Mouse (Mus musculus) cerebellum, adult 2 months (tissue): ENCODE results near the gene Zswim4.

Source experiments
- CTCF ChIP-seq: fragments of 200-500 bp; IDR thresholded peaks from 2 replicates; pipeline ENCODE4 v1.5.1; 2011; ENCODE audit warnings: low read depth, mild to moderate bottlenecking, control low read depth, low read length, moderate library complexity, borderline replicate concordance; ENCODE audit not compliant: insufficient read depth
- POLR2A ChIP-seq: fragments of 200-500 bp; IDR thresholded peaks from 2 replicates; pipeline ENCODE4 v1.6.1; 2011; ENCODE audit warnings: low read length, control low read depth, borderline replicate concordance; ENCODE audit not compliant: insufficient read depth

- TF ChIP-seq CTCF (no peak), POLR2A (no peak)
Measured at GRCm38 (mm10) chr8:84217206-84217605, 19.6 kb downstream of the Zswim4 start.
